Mouse (Mus musculus) limb, embryonic 12.5 days (tissue): ENCODE results near the gene Tdrd12. TPM values are rescaled to one million over a fixed set of nuclear protein-coding genes. Genes with fewer than 3 reads are reported as not detected.
"Not testable (repeated sequence)": the region's sequence is repeated elsewhere in the genome, so short reads cannot be mapped to it uniquely, and the experiment has no call there.

Source experiments
- ATAC-seq: fragments of 200-750 bp; cut with Nextera tagmentation; 2 replicates; pipeline ENCODE4 v1.8.0; 2017; ENCODE audit warnings: low read depth, moderate TSS enrichment; ENCODE audit not compliant: insufficient number of reproducible peaks, insufficient read depth, low FRiP score, low TSS enrichment
- H3K27ac ChIP-seq: fragments of 300-500 bp; sonication (generic); 2 replicates; pipeline ENCODE4 v1.5.1; 2016; ENCODE audit warnings: mild to moderate bottlenecking, moderate library complexity
- H3K27me3 ChIP-seq: fragments of 300-500 bp; sonication (generic); 2 replicates; pipeline ENCODE4 v1.6.1; 2016; ENCODE audit warnings: mild to moderate bottlenecking, moderate library complexity
- H3K36me3 ChIP-seq: fragments of 300-500 bp; sonication (generic); 2 replicates; pipeline ENCODE4 v1.6.1; 2016; ENCODE audit warnings: mild to moderate bottlenecking, moderate library complexity
- H3K4me1 ChIP-seq: fragments of 300-500 bp; sonication (generic); replicated peaks from 2 replicates; pipeline ENCODE4 v1.6.1; 2016
- H3K4me2 ChIP-seq: fragments of 300-500 bp; sonication (generic); 2 replicates; pipeline ENCODE4 v1.6.1; 2016; ENCODE audit warnings: mild to moderate bottlenecking, moderate library complexity
- H3K4me3 ChIP-seq: fragments of 300-500 bp; sonication (generic); replicated peaks from 2 replicates; pipeline ENCODE4 v1.5.1; 2016; ENCODE audit warnings: mild to moderate bottlenecking
- H3K9ac ChIP-seq: fragments of 300-500 bp; sonication (generic); replicated peaks from 2 replicates; pipeline ENCODE4 v1.6.1; 2016; ENCODE audit warnings: mild to moderate bottlenecking, moderate library complexity
- H3K9me3 ChIP-seq: fragments of 300-500 bp; sonication (generic); 2 replicates; pipeline ENCODE4 v1.6.1; 2016; ENCODE audit warnings: mild to moderate bottlenecking, moderate library complexity
- WGBS: fragments of 180-500 bp; shearing (Covaris S2); methylation state at CpG from one replicate; pipeline ENCODE4 v1.1.7; 2016; 5-methylcytosine and 5-hydroxymethylcytosine counted together
- polyA plus RNA-seq: library from polyadenylated mRNA; unstranded; fragments of >200 nt; fragmentation: Nextera tagmentation; extraction: Ambion mirVana; gene quantifications from 2 replicates; pipeline ENCODE4 v1.2.1, GENCODE M21; 2016

Gene Tdrd12
- polyA plus RNA-seq = 0.59 and 0.68 TPM in 2 replicates

- WGBS = 91% methylated on average over 17 of the region's 17 CpGs
- no peak within 1 kb of the TSS for H3K4me2 ChIP-seq
- no peak for ATAC-seq
These were observed at the start of gene Tdrd12 for GRCm38 (mm10) chr7:35537562-35537961. Gene Tdrd12, minus strand, starts transcription at chr7:35537745.

GRCm38 (mm10) chr7:35586906-35587445 is 49.4 kb upstream of the Tdrd12 start:
- ATAC-seq = no peak
- 23% methylated on average over 15 of the region's 15 CpGs for WGBS
- H3K9me3 ChIP-seq = 0 out of 2 replicates have a peak, but pooled peaks cover 3% of the 10 kb centered on the region
- peak overlapping the region; percentile 83 for H3K9ac ChIP-seq
- H3K27ac ChIP-seq = peak overlapping the region; percentile 80; the same call in 1 of the 2 replicates
- peak overlapping the region; percentile 87 for H3K4me3 ChIP-seq
- H3K4me1 ChIP-seq = peaks cover 42% of the 10 kb centered on the region
- H3K36me3 ChIP-seq = peaks cover 4% of the 10 kb centered on the region
- H3K27me3 ChIP-seq = peaks cover 31% of the 10 kb centered on the region
- peak overlapping the region; percentile 99 for H3K4me2 ChIP-seq

More at GRCm38 (mm10) chr7:35537562-35537961, at the start of gene Tdrd12:
- Histone ChIP-seq H3K9me3 (0 out of 2 replicates have a peak, but pooled peaks cover 4% of the 10 kb centered on the region), H3K9ac (no peak within 1 kb of the TSS), H3K36me3 (no peaks in the 10 kb centered on the region), H3K27ac (no peak within 1 kb of the TSS), H3K4me3 (no peak within 1 kb of the TSS), H3K27me3 (no peaks in the 10 kb centered on the region), H3K4me1 (no peaks in the 10 kb centered on the region)

- H3K36me3 ChIP-seq = no peaks in the 10 kb centered on the region
- peaks cover 31% of the 10 kb centered on the region for H3K27me3 ChIP-seq
- H3K4me3 ChIP-seq = peak within 1 kb of the TSS; percentile 87
- under 1% methylated on average over 49 of the region's 49 CpGs for WGBS
- H3K4me2 ChIP-seq = peak within 1 kb of the TSS; percentile 99
- peak within 1 kb of the TSS; percentile 80 for H3K27ac ChIP-seq
- ATAC-seq = peak; percentile 96
- peaks cover 35% of the 10 kb centered on the region for H3K4me1 ChIP-seq
- H3K9ac ChIP-seq = peak within 1 kb of the TSS; percentile 83
- H3K9me3 ChIP-seq = 0 out of 2 replicates have a peak, but pooled peaks cover 3% of the 10 kb centered on the region
These were observed 48.7 kb upstream of the Tdrd12 start, which contains the start of gene Ankrd27 for GRCm38 (mm10) chr7:35586055-35586905. Gene Ankrd27, plus strand, starts transcription at chr7:35586244.

GRCm38 (mm10) chr7:35585191-35586054 is 47.9 kb upstream of the Tdrd12 start, which contains the start of gene Rgs9bp:
Gene Rgs9bp, minus strand, starts transcription at chr7:35585582.
- Histone ChIP-seq H3K9ac (peak within 1 kb of the TSS; percentile 83), H3K36me3 (no peaks in the 10 kb centered on the region), H3K27ac (peak within 1 kb of the TSS; percentile 80), H3K9me3 (0 out of 2 replicates have a peak, but pooled peaks cover 3% of the 10 kb centered on the region), H3K27me3 (peaks cover 31% of the 10 kb centered on the region), H3K4me1 (peaks cover 26% of the 10 kb centered on the region), H3K4me2 (peak within 1 kb of the TSS; percentile 99), H3K4me3 (peak within 1 kb of the TSS; percentile 87)
- WGBS = under 1% methylated on average over 45 of the region's 45 CpGs
- peak; percentile 66 for ATAC-seq

GRCm38 (mm10) chr7:35584786-35585190 is 47.2 kb upstream of the Tdrd12 start:
- under 1% methylated on average over 50 of the region's 50 CpGs for WGBS
- H3K27me3 ChIP-seq = peaks cover 31% of the 10 kb centered on the region
- H3K9me3 ChIP-seq = peaks cover 3% of the 10 kb centered on the region; the same call in 1 of the 2 replicates
- ATAC-seq = no peak
- H3K4me2 ChIP-seq = peak overlapping the region; percentile 99
- H3K4me1 ChIP-seq = peaks cover 26% of the 10 kb centered on the region
- no peak overlapping the region for H3K27ac ChIP-seq
- peak overlapping the region; percentile 58 for H3K9ac ChIP-seq
- H3K4me3 ChIP-seq = peak overlapping the region; percentile 87
- no peaks in the 10 kb centered on the region for H3K36me3 ChIP-seq

- WGBS = 4% methylated on average over 36 of the region's 36 CpGs
These were observed 46.7 kb upstream of the Tdrd12 start for GRCm38 (mm10) chr7:35584068-35584785.

GRCm38 (mm10) chr7:35583476-35584025 is 46.0 kb upstream of the Tdrd12 start:
- Histone ChIP-seq H3K27me3 (peaks cover 31% of the 10 kb centered on the region), H3K4me2 (no peak overlapping the region), H3K4me1 (peaks cover 26% of the 10 kb centered on the region), H3K27ac (no peak overlapping the region), H3K4me3 (peak overlapping the region; percentile 87; the same call in 1 of the 2 replicates), H3K9me3 (peaks cover 3% of the 10 kb centered on the region; the same call in 1 of the 2 replicates), H3K9ac (no peak overlapping the region), H3K36me3 (no peaks in the 10 kb centered on the region)
- WGBS = 11% methylated on average over 11 of the region's 11 CpGs
- no peak for ATAC-seq

More at GRCm38 (mm10) chr7:35584068-35584785, 46.7 kb upstream of the Tdrd12 start:
- H3K4me3 ChIP-seq = peak overlapping the region; percentile 87
- peaks cover 31% of the 10 kb centered on the region for H3K27me3 ChIP-seq
- peak overlapping the region; percentile 58 for H3K9ac ChIP-seq
- H3K9me3 ChIP-seq = peaks cover 3% of the 10 kb centered on the region; the same call in 1 of the 2 replicates
- peak overlapping the region; percentile 99 for H3K4me2 ChIP-seq
- peaks cover 26% of the 10 kb centered on the region for H3K4me1 ChIP-seq
- ATAC-seq = no peak
- no peak overlapping the region for H3K27ac ChIP-seq
- no peaks in the 10 kb centered on the region for H3K36me3 ChIP-seq

GRCm38 (mm10) chr7:35582719-35583118 is 45.2 kb upstream of the Tdrd12 start:
- H3K9me3 ChIP-seq = peaks cover 3% of the 10 kb centered on the region; the same call in 1 of the 2 replicates
- no peak overlapping the region for H3K4me3 ChIP-seq
- 73% methylated on average over 5 of the region's 5 CpGs for WGBS
- ATAC-seq = no peak
- no peak overlapping the region for H3K4me2 ChIP-seq
- H3K27ac ChIP-seq = no peak overlapping the region
- no peak overlapping the region for H3K9ac ChIP-seq
- H3K36me3 ChIP-seq = no peaks in the 10 kb centered on the region
- H3K27me3 ChIP-seq = peaks cover 31% of the 10 kb centered on the region
- H3K4me1 ChIP-seq = peaks cover 25% of the 10 kb centered on the region

- peaks cover 27% of the 10 kb centered on the region for H3K27me3 ChIP-seq
- H3K4me1 ChIP-seq = peaks cover 12% of the 10 kb centered on the region
- no peak overlapping the region for H3K4me3 ChIP-seq
- peaks cover 3% of the 10 kb centered on the region; the same call in 1 of the 2 replicates for H3K9me3 ChIP-seq
- WGBS = 42% methylated on average over 4 of the region's 4 CpGs
- H3K36me3 ChIP-seq = no peaks in the 10 kb centered on the region
- H3K27ac ChIP-seq = no peak overlapping the region
- no peak for ATAC-seq
- no peak overlapping the region for H3K9ac ChIP-seq
- H3K4me2 ChIP-seq = no peak overlapping the region
These were observed 42.3 kb upstream of the Tdrd12 start for GRCm38 (mm10) chr7:35579849-35580248.

- not testable (repeated sequence) for H3K4me3 ChIP-seq, H3K9ac ChIP-seq, H3K27me3 ChIP-seq, H3K36me3 ChIP-seq, H3K9me3 ChIP-seq, ATAC-seq, H3K4me1 ChIP-seq, H3K27ac ChIP-seq, H3K4me2 ChIP-seq
- 27% methylated on average over 6 of the region's 6 CpGs for WGBS
These were observed 33.3 kb upstream of the Tdrd12 start for GRCm38 (mm10) chr7:35570883-35571282.
